In the genomic region with DNA sequence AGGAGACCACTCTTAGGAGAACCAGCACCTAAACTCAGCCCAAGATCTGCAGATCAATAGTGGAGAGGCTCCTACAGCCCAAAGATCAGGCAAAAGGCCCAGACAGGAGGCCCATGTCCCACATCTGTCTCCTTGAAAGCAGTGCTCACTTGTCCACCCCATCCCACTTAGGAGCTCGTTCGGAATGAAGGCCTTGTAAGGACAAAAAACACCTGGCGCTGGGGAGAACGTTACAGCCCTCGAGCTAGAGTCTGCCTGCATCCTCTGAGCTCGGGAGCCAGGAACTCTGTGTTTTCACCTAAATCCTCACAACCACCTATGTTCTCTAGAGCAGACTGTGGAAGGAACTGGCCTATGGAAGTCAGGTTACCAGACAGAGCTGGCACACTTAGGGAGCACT, we compare ENCODE assay signal across 19 mouse cellular contexts.
DNase-seq lines count a peak whose midpoint lies in the region; ATAC-seq and TF ChIP-seq lines count a peak whose summit lies in the region.
"Had no signal": no experiment of that assay in that cellular context is flagged by ENCODE, and none has a peak within 500 bp of the region (broad histone marks: within the 10 kb centered on the region; RNA-seq: fewer than 3 reads in every experiment).

No protein-coding gene starts in this region.

- 33% methylated on average over 6 of the region's 6 CpGs for WGBS in kidney, postnatal 0 days
- WGBS in kidney, embryonic 14.5 days, result 19% methylated on average over 6 of the region's 6 CpGs
- 38% methylated on average over 6 of the region's 6 CpGs for WGBS in embryonic facial prominence, embryonic 13.5 days
- 29% methylated on average over 6 of the region's 6 CpGs for WGBS in limb, embryonic 13.5 days

- H3K9me3 ChIP-seq in kidney, postnatal 0 days (replicated peaks; ENCODE audit: low read length), result no peaks in the 10 kb centered on the region
- H3K9me3 ChIP-seq in kidney, embryonic 14.5 days (ENCODE audit: control insufficient read depth, low read length), result no peaks in the 10 kb centered on the region
- H3K9me3 ChIP-seq in embryonic facial prominence, embryonic 13.5 days, result no peaks in the 10 kb centered on the region; the same call in 1 of the 2 replicates
- no peaks in the 10 kb centered on the region for H3K9me3 ChIP-seq in limb, embryonic 13.5 days
- H3K9me3 ChIP-seq: hindbrain, embryonic 15.5 days; neural tube, embryonic 12.5 days had no signal

- no peak overlapping the region for H3K4me2 ChIP-seq in kidney, postnatal 0 days (ENCODE audit: low read length)
- no peak overlapping the region for H3K4me2 ChIP-seq in kidney, embryonic 14.5 days (replicated peaks; ENCODE audit: low read depth, low read length)
- no peak overlapping the region for H3K4me2 ChIP-seq in embryonic facial prominence, embryonic 13.5 days
- no peak overlapping the region for H3K4me2 ChIP-seq in limb, embryonic 13.5 days (replicated peaks)
- H3K4me2 ChIP-seq: hindbrain, embryonic 15.5 days; neural tube, embryonic 12.5 days had no signal

- DNase-seq in frontal cortex, postnatal 25 days (ENCODE audit: low spot score in 2 of 2), result no peak
- peak; percentile 56 for DNase-seq in kidney, postnatal 0 days (ENCODE audit: low spot score)
- no peak for DNase-seq in layer of hippocampus, postnatal 25 days (ENCODE audit: extremely low spot score in 1 of 2, low spot score in 1 of 2)
- no peak for DNase-seq in adipocyte (ENCODE audit: low spot score)
- DNase-seq: adrenal gland, postnatal 14 days; cerebellum, adult 18-20 months; gastrocnemius, postnatal 25 days; kidney, postnatal 36 days; layer of hippocampus, postnatal 36 days; midbrain, embryonic 14.5 days; thymus, postnatal 25 days had no signal

- H3K27ac ChIP-seq in kidney, postnatal 0 days, result 0 out of 2 replicates have a peak overlapping the region, but pooled peaks have one; percentile 44
- H3K27ac ChIP-seq in kidney, embryonic 14.5 days (ENCODE audit: low read depth, low read length), result no peak overlapping the region; the same call in 1 of the 2 replicates
- H3K27ac ChIP-seq in embryonic facial prominence, embryonic 13.5 days, result peak overlapping the region; percentile 64
- peak overlapping the region; percentile 28; the same call in 1 of the 2 replicates for H3K27ac ChIP-seq in limb, embryonic 13.5 days
- H3K27ac ChIP-seq: hindbrain, embryonic 15.5 days; neural tube, embryonic 12.5 days had no signal

- no peaks in the 10 kb centered on the region for H3K36me3 ChIP-seq in kidney, postnatal 0 days (ENCODE audit: insufficient read depth, low read length)
- no peaks in the 10 kb centered on the region for H3K36me3 ChIP-seq in kidney, embryonic 14.5 days (ENCODE audit: control insufficient read depth, insufficient read depth, low read length)
- H3K36me3 ChIP-seq in embryonic facial prominence, embryonic 13.5 days, result no peaks in the 10 kb centered on the region
- no peaks in the 10 kb centered on the region for H3K36me3 ChIP-seq in limb, embryonic 13.5 days
- H3K36me3 ChIP-seq: hindbrain, embryonic 15.5 days; neural tube, embryonic 12.5 days had no signal

- no peaks in the 10 kb centered on the region for H3K27me3 ChIP-seq in kidney, postnatal 0 days (ENCODE audit: insufficient read depth, low read length)
- H3K27me3 ChIP-seq in kidney, embryonic 14.5 days (ENCODE audit: control insufficient read depth, insufficient read depth, low read length), result no peaks in the 10 kb centered on the region
- no peaks in the 10 kb centered on the region for H3K27me3 ChIP-seq in embryonic facial prominence, embryonic 13.5 days
- H3K27me3 ChIP-seq in limb, embryonic 13.5 days, result no peaks in the 10 kb centered on the region
- H3K27me3 ChIP-seq: hindbrain, embryonic 15.5 days; neural tube, embryonic 12.5 days had no signal

- ATAC-seq in frontal cortex, adult (ENCODE audit: low TSS enrichment), result 0 out of 2 replicates have a peak, but pooled peaks have one; percentile 19
- no peak for ATAC-seq in kidney, postnatal 0 days (replicated peaks; ENCODE audit: low FRiP score, low read depth)
- no peak for ATAC-seq in kidney, embryonic 14.5 days (ENCODE audit: low FRiP score, low TSS enrichment)
- ATAC-seq in embryonic facial prominence, embryonic 13.5 days (ENCODE audit: insufficient number of reproducible peaks, insufficient read depth, low FRiP score, low TSS enrichment, low read depth), result no peak
- ATAC-seq in limb, embryonic 13.5 days (ENCODE audit: low FRiP score, low read depth), result no peak
- ATAC-seq: forebrain, embryonic 14.5 days; lung, postnatal 0 days had no signal

- H3K4me1 ChIP-seq in kidney, postnatal 0 days (replicated peaks; ENCODE audit: insufficient read depth, low read length), result peaks cover 14% of the 10 kb centered on the region
- H3K4me1 ChIP-seq in kidney, embryonic 14.5 days (ENCODE audit: control insufficient read depth, insufficient read depth, low read length), result peaks cover 16% of the 10 kb centered on the region
- peaks cover 53% of the 10 kb centered on the region for H3K4me1 ChIP-seq in embryonic facial prominence, embryonic 13.5 days
- H3K4me1 ChIP-seq in limb, embryonic 13.5 days, result peaks cover 46% of the 10 kb centered on the region

- no peak overlapping the region for H3K4me3 ChIP-seq in kidney, postnatal 0 days (replicated peaks; ENCODE audit: low read depth, low read length)
- H3K4me3 ChIP-seq in kidney, embryonic 14.5 days (ENCODE audit: low read length), result no peak overlapping the region
- H3K4me3 ChIP-seq in embryonic facial prominence, embryonic 13.5 days, result no peak overlapping the region
- no peak overlapping the region for H3K4me3 ChIP-seq in limb, embryonic 13.5 days
- H3K4me3 ChIP-seq: hindbrain, embryonic 15.5 days; neural tube, embryonic 12.5 days had no signal

- H3K9ac ChIP-seq in kidney, postnatal 0 days (ENCODE audit: low read depth, low read length), result no peak overlapping the region
- no peak overlapping the region for H3K9ac ChIP-seq in kidney, embryonic 14.5 days (ENCODE audit: low read depth, low read length)
- no peak overlapping the region for H3K9ac ChIP-seq in embryonic facial prominence, embryonic 13.5 days
- H3K9ac ChIP-seq in limb, embryonic 13.5 days, result no peak overlapping the region
- H3K9ac ChIP-seq: hindbrain, embryonic 15.5 days; neural tube, embryonic 12.5 days had no signal

- no peak for TF ChIP-seq CTCF in kidney, postnatal 0 days (IDR thresholded peaks at IDR 0.05; ENCODE audit: low read depth)
